Mouse (Mus musculus) intestine, embryonic 15.5 days (tissue): ENCODE results near the gene Zswim9. TPM values are rescaled to one million over a fixed set of nuclear protein-coding genes. Genes with fewer than 3 reads are reported as not detected.
"Not testable (repeated sequence)": the region's sequence is repeated elsewhere in the genome, so short reads cannot be mapped to it uniquely, and the experiment has no call there.

Experiments
- ATAC-seq: fragments of 200-750 bp; cut with Nextera tagmentation; 2 replicates; pipeline ENCODE4 v1.8.0; 2017; ENCODE audit warnings: moderate TSS enrichment, moderate library complexity
- H3K27ac ChIP-seq: fragments of 300-500 bp; sonication (generic); 2 replicates; pipeline ENCODE4 v1.5.1; 2015; ENCODE audit warnings: mild to moderate bottlenecking, inconsistent platforms
- H3K27me3 ChIP-seq: fragments of 300-500 bp; sonication (generic); replicated peaks from 2 replicates; pipeline ENCODE4 v1.6.1; 2015; ENCODE audit warnings: inconsistent platforms
- H3K36me3 ChIP-seq: fragments of 300-500 bp; sonication (generic); 2 replicates; pipeline ENCODE4 v1.6.1; 2015; ENCODE audit warnings: inconsistent platforms
- H3K4me1 ChIP-seq: fragments of 300-500 bp; sonication (generic); replicated peaks from 2 replicates; pipeline ENCODE4 v1.6.1; 2015; ENCODE audit warnings: inconsistent platforms
- H3K4me2 ChIP-seq: fragments of 300-500 bp; sonication (generic); replicated peaks from 2 replicates; pipeline ENCODE4 v1.6.1; 2015; ENCODE audit warnings: mild to moderate bottlenecking, inconsistent platforms
- H3K4me3 ChIP-seq: fragments of 300-500 bp; sonication (generic); replicated peaks from 2 replicates; pipeline ENCODE4 v1.5.1; 2015; ENCODE audit warnings: inconsistent platforms
- H3K9ac ChIP-seq: fragments of 300-500 bp; sonication (generic); 2 replicates; pipeline ENCODE4 v1.6.1; 2015; ENCODE audit warnings: inconsistent platforms
- H3K9me3 ChIP-seq: fragments of 300-500 bp; sonication (generic); 2 replicates; pipeline ENCODE4 v1.6.1; 2016; ENCODE audit warnings: inconsistent platforms
- WGBS: fragments of 180-500 bp; shearing (Covaris S2); methylation state at CpG from one replicate; pipeline ENCODE4 v1.1.7; 2015; 5-methylcytosine and 5-hydroxymethylcytosine counted together
- polyA plus RNA-seq: library from polyadenylated mRNA; unstranded; fragments of >200 nt; fragmentation: Nextera tagmentation; extraction: Ambion mirVana; gene quantifications from 2 replicates; pipeline ENCODE4 v1.2.1, GENCODE M21; 2015

Zswim9 gene
- polyA plus RNA-seq, 1 experiment from 2014 or later, result 6.9 TPM

DNA sequence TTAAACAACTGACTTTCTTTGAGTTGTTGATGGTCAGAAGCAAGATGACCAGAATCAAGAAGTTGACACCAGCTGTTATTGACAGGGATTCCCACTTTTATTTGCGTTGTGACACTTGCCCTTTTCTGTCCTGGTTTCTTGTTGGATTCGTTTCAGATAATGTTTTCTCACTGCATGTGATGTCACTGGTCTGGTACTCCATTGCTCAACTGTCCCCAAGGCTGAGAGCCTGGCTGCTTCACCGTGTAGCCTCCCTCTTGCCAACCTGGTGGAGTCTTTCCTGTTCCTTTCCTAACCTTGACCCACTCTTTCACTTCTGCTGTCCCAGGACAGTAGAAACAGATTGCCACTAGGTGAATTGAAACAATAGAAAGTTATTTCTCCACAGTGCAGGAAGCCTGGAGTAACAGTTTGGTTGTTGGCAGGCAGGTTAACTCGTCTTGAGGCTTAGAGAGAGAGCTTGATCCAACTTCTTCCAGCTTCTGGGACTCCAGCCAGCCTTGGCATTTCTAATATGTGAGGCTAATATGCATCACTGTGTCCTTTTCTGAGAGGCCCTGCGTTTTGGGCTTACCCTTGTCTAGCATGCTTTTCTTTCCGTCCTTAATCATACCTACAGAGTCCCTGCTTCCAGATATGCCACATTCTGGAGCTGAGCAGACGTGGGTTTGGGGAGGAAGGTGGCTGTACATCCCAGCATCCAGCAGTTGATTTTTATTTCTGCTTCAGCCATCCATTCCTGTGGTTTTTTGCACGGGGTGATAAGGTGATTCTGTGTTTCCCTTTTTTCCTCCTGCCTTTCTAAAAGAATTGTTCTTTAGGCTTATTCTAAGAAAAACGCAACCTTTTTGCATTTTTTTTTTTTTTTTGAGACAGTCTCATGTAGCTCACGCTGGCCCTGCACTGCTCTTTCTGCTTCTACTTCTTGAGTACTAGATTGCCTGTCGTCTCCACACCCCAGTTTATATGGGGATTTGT, 15.6 kb upstream of the Zswim9 start:
- Histone ChIP-seq H3K4me1 (no peaks in the 10 kb centered on the region), H3K27me3 (no peaks in the 10 kb centered on the region), H3K4me2 (no peak overlapping the region), H3K27ac (no peak overlapping the region), H3K9ac (no peak overlapping the region), H3K36me3 (peaks cover 42% of the 10 kb centered on the region), H3K9me3 (no peaks in the 10 kb centered on the region), H3K4me3 (no peak overlapping the region)
- no peak for ATAC-seq
- WGBS, result 86% methylated on average over 11 of the region's 11 CpGs

DNA sequence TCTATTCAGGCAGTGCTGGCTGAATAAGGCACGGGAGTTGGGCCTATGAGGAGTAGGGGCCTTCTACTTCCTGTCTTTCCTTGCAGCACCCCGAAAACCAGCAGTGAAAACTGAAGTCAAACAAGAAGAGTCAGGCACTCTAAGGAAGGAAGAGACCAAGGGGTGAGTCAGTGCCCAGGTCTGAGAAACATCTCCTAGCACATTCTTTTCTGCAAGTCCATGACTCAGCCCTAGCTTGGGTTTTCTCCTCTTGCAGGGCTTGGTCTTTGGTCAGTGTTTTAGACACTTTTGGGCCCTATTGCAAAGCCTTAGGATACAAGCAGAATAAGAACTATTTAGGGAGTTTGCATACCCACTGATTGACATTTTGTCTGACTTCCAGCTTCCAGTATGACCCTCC, 12.8 kb upstream of the Zswim9 start:
- Histone ChIP-seq H3K27me3 (no peaks in the 10 kb centered on the region), H3K4me3 (no peak overlapping the region), H3K4me1 (no peaks in the 10 kb centered on the region), H3K9ac (no peak overlapping the region), H3K27ac (no peak overlapping the region), H3K36me3 (peaks cover 43% of the 10 kb centered on the region), H3K9me3 (no peaks in the 10 kb centered on the region), H3K4me2 (no peak overlapping the region)
- WGBS, result 93% methylated on average over 2 of the region's 2 CpGs
- no peak for ATAC-seq

DNA sequence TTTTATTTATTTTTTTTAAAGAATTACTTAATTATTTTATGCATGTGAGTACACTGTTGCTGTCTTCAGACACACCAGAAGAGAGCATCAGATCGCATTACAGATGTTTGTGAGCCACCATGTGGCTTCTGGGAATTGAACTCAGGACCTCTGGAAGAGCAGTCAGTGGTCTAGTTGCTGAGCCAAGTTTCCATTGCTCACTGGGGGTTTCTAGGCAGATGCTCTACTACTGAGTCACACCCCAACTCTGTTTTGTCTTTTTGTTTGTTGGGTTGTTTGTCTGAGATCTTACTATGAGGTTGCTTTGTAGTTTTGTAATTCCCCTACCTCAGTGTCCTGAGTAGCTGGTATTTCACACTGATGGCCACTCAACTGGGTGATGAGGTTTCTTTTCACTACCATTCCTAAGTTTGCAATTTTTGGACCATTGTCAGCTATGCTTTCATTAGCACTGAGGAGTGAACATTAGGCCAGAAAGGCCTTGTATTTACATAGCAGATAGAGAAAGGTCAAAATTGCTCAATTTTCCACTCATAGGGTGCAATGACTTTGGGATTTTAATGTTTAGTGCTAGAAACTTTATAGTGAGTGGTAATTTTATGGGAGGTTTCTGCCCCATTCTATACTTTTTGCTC, 11.6 kb upstream of the Zswim9 start:
- 98% methylated on average over 1 of the region's 1 CpGs for WGBS
- no peak overlapping the region for H3K4me2 ChIP-seq
- ATAC-seq, result no peak
- no peak overlapping the region for H3K4me3 ChIP-seq
- no peak overlapping the region for H3K9ac ChIP-seq
- no peaks in the 10 kb centered on the region for H3K27me3 ChIP-seq
- H3K27ac ChIP-seq, result no peak overlapping the region
- H3K4me1 ChIP-seq, result no peaks in the 10 kb centered on the region
- H3K36me3 ChIP-seq, result peaks cover 41% of the 10 kb centered on the region
- no peaks in the 10 kb centered on the region for H3K9me3 ChIP-seq

DNA sequence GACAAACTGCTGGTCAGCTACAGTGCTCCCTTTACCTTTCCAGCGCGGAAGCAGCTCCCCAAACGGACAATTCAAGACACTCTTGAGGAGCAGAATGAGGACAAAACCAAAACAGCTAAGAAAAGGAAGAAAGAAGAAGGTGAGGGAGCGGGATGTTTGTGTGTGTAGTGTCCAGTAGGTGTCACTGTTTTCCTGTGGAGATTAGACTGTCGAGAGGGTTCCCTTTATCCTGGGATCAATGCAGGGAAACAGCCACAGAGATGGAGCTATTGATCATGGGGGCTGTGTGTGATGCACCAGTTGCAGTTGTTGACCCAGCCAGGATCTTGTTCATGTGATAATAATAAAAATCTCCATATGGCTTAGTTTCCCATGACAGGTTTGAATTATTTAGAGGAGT, 10.1 kb upstream of the Zswim9 start:
- WGBS, result 44% methylated on average over 5 of the region's 5 CpGs
- H3K4me2 ChIP-seq, result no peak overlapping the region
- no peak for ATAC-seq

DNA sequence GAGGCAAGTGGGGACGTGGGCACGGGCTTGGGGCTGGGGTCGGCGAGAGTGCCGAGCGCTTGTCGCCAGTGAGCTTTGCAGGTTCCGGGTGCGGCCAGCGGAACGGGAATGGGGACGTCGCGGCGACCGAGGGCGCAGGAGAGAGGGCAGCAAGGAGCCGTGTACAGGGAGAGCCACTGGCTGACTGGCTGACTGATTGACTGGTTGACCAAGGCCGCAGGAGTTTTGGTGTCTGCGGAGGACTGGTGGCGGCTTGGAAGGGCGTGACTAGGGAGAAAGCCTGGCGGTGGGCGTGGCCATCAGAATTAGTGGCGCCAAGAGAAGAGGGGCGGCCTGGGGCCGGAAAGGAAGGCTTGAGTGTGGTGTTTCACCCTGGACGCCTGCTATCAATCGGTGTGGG, 436 bp upstream of the Zswim9 start:
- Histone ChIP-seq H3K27ac (peak overlapping the region; percentile 27; the same call in 1 of the 2 replicates), H3K4me2 (peak overlapping the region; percentile 78)
- H3K27me3 ChIP-seq, result not testable (repeated sequence)

More for the DNA sequence above, 10.1 kb upstream of the Zswim9 start:
- no peak overlapping the region for H3K4me3 ChIP-seq
- H3K27me3 ChIP-seq, result no peaks in the 10 kb centered on the region
- no peak overlapping the region for H3K9ac ChIP-seq
- no peak overlapping the region for H3K27ac ChIP-seq
- H3K4me1 ChIP-seq, result no peaks in the 10 kb centered on the region
- H3K36me3 ChIP-seq, result peaks cover 36% of the 10 kb centered on the region
- no peaks in the 10 kb centered on the region for H3K9me3 ChIP-seq

DNA sequence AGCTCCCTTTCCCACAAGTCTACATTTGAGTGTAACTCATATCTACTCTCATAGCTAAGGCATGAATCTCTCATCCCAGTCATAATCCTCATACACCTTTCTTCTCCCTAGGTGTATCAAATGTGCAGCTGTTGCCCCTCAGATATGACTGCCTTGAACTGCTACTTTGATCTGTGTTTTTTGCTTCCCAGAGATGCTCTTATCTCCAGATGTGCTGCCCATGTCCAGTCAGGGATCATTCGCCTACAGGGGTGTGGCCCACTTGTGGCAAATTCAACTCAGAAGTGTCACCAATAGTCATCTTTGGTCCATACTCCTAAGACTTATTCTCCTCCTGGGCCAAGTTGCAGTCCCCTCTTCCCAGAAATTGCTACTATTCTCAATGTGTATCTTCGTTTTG, 688 bp downstream of the Zswim9 start:
- H3K4me2 ChIP-seq, result peak overlapping the region; percentile 78
- WGBS, result 18% methylated on average over 2 of the region's 2 CpGs
- no peaks in the 10 kb centered on the region for H3K9me3 ChIP-seq
- peak overlapping the region; percentile 76 for H3K4me3 ChIP-seq
- H3K4me1 ChIP-seq, result no peaks in the 10 kb centered on the region; the same call in 1 of the 2 replicates
- H3K36me3 ChIP-seq, result peaks cover 2% of the 10 kb centered on the region; the same call in 1 of the 2 replicates
- no peaks in the 10 kb centered on the region for H3K27me3 ChIP-seq
- ATAC-seq, result peak; percentile 13
- H3K9ac ChIP-seq, result peak overlapping the region; percentile 75
- peak overlapping the region; percentile 90 for H3K27ac ChIP-seq

More for the DNA sequence above, 436 bp upstream of the Zswim9 start:
- H3K4me3 ChIP-seq, result peak overlapping the region; percentile 76
- ATAC-seq, result peak; percentile 78
- WGBS, result under 1% methylated on average over 19 of the region's 29 CpGs
- not testable (repeated sequence) for H3K9me3 ChIP-seq, H3K36me3 ChIP-seq, H3K4me1 ChIP-seq
- peak overlapping the region; percentile 17; the same call in 1 of the 2 replicates for H3K9ac ChIP-seq

DNA sequence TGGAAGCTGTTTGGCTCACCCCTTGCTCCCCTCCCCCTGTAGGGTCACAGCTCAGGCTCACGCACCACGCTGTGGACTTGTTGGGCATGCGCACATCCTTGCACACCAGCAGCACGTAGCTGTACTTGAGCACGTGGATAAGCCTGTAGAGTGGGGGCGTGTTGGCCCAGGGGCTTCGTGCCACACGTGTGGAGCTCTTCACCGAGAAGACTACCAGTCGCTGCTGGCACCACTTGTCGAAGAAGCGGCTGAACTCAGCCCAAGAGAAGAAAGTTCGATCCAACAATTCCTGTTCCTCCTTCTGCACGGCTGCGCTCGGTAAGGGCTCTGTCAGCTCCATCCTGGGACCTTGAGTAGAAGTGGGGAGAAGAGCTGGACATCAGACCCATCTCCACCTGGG, 1.4 kb downstream of the Zswim9 start, which contains the start of gene Lig1:
TSS of gene Lig1 (plus strand) at position 203 of the 400 bp plus-strand sequence.
- Histone ChIP-seq H3K4me1 (no peaks in the 10 kb centered on the region; the same call in 1 of the 2 replicates), H3K9ac (peak within 1 kb of the TSS; percentile 75), H3K27ac (peak within 1 kb of the TSS; percentile 90), H3K27me3 (no peaks in the 10 kb centered on the region), H3K9me3 (no peaks in the 10 kb centered on the region), H3K36me3 (peaks cover 2% of the 10 kb centered on the region; the same call in 1 of the 2 replicates), H3K4me2 (peak within 1 kb of the TSS; percentile 78), H3K4me3 (peak within 1 kb of the TSS; percentile 76)
- no peak for ATAC-seq
- WGBS, result 97% methylated on average over 16 of the region's 16 CpGs

DNA sequence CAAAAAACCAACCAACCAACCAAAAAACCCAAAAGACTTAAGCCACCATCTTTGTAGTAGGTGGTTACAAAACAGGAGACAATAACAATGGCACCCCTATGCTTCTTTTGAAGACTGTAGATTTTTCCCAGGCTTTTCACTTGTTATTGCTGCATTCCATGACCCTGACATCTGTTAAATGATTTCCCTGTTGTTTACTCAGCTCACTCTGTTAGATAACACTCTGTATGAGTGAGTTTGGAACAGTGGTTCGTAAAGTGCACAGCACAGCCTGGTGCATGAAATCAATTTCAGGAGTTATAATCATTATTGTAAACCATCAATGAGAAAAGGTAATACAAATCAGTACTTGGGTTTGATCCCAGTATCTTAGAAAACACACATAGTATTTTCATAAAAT, 6.8 kb downstream of the Zswim9 start:
- no peak overlapping the region for H3K4me3 ChIP-seq
- no peaks in the 10 kb centered on the region for H3K4me1 ChIP-seq
- no peaks in the 10 kb centered on the region for H3K27me3 ChIP-seq
- H3K9me3 ChIP-seq, result no peaks in the 10 kb centered on the region
- no peak overlapping the region for H3K4me2 ChIP-seq
- no peak overlapping the region for H3K9ac ChIP-seq
- no peaks in the 10 kb centered on the region; the same call in 1 of the 2 replicates for H3K36me3 ChIP-seq
- WGBS, result 81% methylated on average over 1 of the region's 1 CpGs
- ATAC-seq, result no peak
- H3K27ac ChIP-seq, result no peak overlapping the region

DNA sequence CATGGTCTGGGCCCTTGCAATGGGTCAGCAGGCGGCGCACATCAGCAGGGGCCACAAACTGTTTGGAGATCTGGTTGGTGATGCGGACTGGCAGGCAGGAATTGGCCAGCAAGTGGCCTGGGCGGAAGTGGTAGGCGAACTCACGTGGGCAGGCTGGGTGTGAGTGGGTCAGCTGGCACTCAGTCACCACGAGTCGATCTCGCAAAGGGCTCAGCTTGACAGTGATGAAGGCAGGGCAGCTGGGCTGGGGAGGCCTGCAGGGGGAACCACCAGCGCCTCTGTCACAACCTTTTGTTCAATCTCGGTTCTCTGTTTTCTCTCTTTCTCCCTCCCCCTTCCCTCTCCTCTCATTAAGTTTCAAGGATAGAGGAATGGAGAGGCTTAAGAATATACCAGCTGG, 9.1 kb downstream of the Zswim9 start:
- WGBS, result 79% methylated on average over 11 of the region's 11 CpGs
- H3K4me3 ChIP-seq, result no peak overlapping the region
- H3K27ac ChIP-seq, result no peak overlapping the region

DNA sequence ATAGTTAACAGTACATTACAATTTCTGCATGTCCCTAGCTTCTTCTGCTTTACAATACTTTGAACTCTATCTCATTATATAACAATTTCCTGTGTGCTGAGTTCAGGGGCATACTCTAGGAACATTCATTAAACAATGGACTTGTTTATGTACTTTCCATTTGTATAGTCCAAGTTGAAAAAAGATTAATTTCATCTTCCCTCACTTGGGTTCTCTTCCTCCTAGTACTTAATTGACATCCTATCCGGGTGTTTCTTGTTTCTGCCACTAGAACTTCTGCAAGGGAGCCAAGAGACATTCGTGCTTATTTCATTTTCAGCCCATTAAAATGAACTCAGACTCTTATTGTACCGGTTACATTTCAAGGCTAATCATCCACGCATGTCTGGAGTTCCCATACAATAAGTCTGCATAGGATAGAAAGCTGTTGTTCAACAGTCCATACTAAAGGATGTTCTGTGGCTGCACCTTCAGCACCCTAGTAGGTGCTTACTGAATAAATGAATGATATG, 9.7 kb downstream of the Zswim9 start:
- ATAC-seq, result no peak
- Histone ChIP-seq H3K36me3 (no peaks in the 10 kb centered on the region), H3K4me3 (no peak overlapping the region), H3K4me1 (no peaks in the 10 kb centered on the region), H3K9me3 (no peaks in the 10 kb centered on the region), H3K27me3 (no peaks in the 10 kb centered on the region), H3K9ac (no peak overlapping the region), H3K4me2 (no peak overlapping the region), H3K27ac (no peak overlapping the region)
- 86% methylated on average over 4 of the region's 4 CpGs for WGBS

More for the DNA sequence above, 9.1 kb downstream of the Zswim9 start:
- Histone ChIP-seq H3K4me2 (no peak overlapping the region), H3K9me3 (no peaks in the 10 kb centered on the region), H3K4me1 (no peaks in the 10 kb centered on the region), H3K27me3 (no peaks in the 10 kb centered on the region), H3K9ac (no peak overlapping the region), H3K36me3 (no peaks in the 10 kb centered on the region)
- no peak for ATAC-seq

DNA sequence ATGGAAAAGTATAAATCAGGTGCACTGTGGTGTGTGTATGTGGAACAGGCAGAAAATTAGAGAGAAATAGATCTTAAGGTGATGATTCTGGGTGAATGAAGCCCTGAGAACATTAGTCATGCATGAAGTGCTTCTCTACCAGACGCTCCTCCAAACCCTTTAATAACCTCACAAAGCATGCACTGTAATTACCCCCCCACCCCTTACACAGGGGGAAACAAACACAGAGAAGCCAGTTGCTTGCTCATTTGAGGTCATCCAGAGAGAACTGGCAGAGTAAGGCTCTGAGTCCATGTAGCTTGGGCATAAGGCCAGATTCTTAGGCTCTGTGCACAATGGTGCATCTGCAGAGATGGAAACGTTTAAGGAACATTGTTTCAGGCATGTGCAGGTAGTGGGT, 14.1 kb downstream of the Zswim9 start:
- no peaks in the 10 kb centered on the region for H3K27me3 ChIP-seq
- no peak overlapping the region for H3K27ac ChIP-seq
- no peaks in the 10 kb centered on the region for H3K4me1 ChIP-seq
- H3K4me2 ChIP-seq, result no peak overlapping the region
- no peak for ATAC-seq
- no peaks in the 10 kb centered on the region for H3K36me3 ChIP-seq
- H3K9me3 ChIP-seq, result no peaks in the 10 kb centered on the region
- H3K9ac ChIP-seq, result no peak overlapping the region
- WGBS, result 74% methylated on average over 2 of the region's 2 CpGs
- H3K4me3 ChIP-seq, result no peak overlapping the region

DNA sequence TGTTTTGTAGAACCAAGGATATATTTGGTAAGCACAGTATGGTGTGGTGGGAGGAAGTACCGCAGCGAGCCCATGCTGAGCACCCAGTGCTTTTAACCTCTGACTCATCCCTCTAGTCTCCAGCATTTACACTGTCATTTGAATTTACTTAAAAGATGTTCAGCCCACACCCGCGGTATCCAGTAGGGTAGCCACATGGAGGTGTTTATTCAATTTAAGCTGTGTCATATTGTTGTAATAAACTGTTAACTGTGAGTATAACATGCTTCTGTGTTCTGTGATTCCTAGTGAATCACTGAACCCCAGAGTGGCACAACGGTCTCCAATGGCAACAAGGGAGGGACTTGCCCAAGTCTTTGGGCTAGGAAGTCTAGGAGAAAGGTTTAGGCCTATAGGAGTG, 14.7 kb downstream of the Zswim9 start:
- WGBS, result 76% methylated on average over 5 of the region's 5 CpGs
- Histone ChIP-seq H3K27me3 (no peaks in the 10 kb centered on the region), H3K4me1 (no peaks in the 10 kb centered on the region), H3K4me3 (no peak overlapping the region), H3K4me2 (no peak overlapping the region), H3K9me3 (no peaks in the 10 kb centered on the region), H3K27ac (no peak overlapping the region), H3K36me3 (no peaks in the 10 kb centered on the region), H3K9ac (no peak overlapping the region)
- ATAC-seq, result no peak
